Mouse (Mus musculus) cerebellum, postnatal 10 days (tissue): ENCODE data around the gene 1700029I15Rik.

Experiments used
- DNase-seq, 2 experiments: peaks; one replicate each; pipeline ENCODE4 v3.0.0; 2021; ENCODE audit warnings: mixed read lengths in 2 of 2

Gene 1700029I15Rik

DNA sequence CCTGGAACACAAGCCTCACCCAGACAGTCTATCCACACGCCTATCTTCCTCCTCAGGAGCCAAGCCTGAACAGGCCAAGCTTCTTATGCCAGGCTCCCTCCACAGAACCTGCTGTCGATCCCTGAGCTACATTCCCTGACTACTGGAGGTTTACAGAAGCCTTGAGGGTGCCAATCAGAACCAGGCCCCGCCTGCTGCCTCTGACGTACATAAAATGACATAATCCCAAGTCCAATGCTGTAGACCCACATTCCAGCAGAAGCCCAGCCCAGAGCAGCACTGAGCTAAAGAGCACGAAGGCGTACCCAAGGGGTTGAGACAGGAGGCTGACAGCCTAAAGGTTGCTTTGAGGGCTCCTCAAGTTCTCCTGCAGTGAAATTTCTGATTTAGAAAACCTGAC lies 45.5 kb downstream of the 1700029I15Rik start:
- DNase-seq: peak; percentile 84 to 86

DNA sequence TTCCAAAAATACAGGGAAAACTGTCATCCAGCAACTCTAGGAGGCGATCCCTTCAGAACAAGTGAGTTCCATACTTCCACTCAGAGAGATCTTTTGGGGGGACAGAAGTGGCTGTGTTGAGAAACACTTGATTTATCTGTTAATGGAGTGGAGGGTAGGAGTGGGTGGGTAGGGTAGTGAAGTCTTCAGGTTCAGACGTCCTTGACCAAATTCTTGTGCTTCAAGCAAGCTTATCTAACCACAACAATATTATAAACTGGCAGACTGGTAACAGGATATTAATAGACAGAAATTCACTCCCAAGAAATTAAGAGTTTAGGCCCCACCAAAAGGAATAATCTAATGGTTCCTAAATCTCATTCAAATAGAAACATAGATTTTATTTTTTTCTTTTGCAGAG lies 47.8 kb downstream of the 1700029I15Rik start:
- no peak for DNase-seq

DNA sequence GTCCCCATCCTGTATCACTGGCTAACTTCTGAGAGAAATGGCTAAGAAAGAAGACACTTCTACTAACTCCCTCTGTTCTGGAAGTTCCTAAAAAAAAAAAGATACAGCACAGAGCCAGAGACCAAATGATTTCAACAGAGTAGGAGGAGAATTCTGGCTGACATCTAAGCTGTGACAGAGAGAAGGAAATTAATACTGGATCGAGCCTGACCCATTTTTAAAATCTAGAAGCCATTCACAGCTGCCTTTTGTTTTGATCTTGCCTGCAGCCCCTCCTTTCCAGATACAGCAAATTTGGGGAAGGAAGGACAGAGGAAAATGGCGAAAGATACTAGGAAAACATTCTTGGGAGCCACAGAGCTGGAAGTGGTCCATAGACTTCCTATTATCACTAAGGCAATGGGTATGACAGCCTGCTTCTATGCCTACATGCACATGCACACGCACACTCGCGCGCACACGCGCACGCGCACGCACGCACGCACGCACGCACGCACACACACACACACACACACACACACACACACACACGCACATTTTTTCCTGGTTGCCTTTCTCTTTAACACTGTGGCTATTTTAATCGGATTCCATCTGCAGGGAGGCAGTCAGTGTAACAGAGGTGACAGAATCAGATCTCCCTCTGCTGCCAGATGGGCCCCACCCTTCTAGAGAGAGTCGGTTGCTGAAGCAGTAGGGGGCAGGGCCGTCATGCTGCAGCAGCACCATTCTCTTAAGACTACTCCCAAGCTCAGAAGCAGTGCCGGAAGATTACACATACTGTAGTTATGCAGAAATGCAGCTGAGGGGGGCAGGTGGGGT lies 48.6 kb downstream of the 1700029I15Rik start:
- peak; percentile 77 to 78 for DNase-seq

DNA sequence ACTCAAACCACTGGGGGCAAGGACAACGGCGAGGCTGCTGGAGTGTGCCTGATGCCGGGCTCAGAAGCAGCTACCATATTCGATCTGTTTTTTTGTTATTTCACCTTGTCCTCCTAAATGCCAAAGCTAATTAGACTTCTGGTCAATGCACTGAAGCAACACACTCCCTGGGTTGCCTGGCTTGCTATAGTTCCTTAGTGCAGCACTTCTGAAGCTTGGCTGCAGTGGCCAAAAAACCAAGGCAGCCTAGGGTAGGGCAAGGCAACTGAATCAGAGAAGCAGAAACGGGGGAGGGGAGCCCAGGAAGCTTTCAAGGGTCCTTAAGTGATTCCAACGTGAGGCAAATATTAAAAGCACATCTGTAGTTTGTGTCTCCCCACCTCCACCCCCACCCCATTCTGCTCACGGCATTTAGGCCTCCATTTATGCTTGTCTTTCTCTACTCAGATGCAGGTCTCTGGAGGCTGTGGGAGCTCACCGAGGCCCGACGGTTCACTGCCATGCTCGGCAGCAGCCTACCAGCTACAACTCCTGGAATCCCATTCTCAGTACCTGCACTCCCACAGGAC lies 49.4 kb downstream of the 1700029I15Rik start:
- DNase-seq: peak; percentile 55 to 57

DNA sequence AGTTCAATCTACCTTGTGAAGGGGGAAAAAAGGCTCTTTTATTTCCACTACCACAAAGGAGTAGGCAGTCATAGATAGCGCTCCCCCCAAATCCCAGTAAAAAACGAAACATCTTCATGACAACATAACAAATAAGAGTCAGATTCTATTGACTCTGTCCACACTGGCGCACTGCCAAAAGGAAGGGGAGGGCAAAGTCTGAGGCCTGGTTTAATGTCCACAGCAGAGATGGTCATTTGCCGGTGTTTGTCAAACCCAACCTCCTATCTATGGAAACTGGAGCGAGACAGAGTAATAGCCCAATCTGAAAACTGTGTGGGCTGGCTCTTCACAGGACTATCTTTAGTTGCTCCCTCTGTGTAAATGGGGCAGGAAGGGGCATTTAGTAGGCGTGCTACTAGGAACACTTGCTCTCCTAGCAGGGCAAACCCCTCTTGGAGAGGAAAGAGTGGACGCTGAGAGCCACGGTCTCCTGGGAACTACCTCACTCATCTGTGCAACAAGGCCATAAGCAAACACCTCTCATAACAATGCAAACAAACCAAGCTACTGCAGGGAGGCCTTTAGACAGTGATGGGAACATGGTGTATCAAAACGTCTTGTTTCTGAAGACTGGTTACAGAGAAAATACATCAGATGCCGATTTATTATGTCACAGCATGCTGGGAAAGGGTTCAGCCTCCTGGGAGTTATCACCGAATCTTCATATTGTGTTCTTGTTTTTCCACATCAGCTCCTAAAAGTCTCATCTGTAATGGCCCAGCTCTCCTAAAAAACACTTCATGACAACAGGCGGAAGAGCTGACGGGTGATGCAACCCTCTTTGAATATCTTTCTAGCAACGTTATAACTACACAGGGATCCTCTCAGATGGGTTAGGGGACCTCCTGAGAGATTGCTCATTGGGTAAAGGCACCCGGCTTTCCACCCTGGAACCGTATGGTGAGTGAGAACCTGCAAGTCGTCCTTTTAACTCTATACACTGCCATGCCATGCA lies 50.3 kb downstream of the 1700029I15Rik start:
- peak; percentile 81 for DNase-seq

DNA sequence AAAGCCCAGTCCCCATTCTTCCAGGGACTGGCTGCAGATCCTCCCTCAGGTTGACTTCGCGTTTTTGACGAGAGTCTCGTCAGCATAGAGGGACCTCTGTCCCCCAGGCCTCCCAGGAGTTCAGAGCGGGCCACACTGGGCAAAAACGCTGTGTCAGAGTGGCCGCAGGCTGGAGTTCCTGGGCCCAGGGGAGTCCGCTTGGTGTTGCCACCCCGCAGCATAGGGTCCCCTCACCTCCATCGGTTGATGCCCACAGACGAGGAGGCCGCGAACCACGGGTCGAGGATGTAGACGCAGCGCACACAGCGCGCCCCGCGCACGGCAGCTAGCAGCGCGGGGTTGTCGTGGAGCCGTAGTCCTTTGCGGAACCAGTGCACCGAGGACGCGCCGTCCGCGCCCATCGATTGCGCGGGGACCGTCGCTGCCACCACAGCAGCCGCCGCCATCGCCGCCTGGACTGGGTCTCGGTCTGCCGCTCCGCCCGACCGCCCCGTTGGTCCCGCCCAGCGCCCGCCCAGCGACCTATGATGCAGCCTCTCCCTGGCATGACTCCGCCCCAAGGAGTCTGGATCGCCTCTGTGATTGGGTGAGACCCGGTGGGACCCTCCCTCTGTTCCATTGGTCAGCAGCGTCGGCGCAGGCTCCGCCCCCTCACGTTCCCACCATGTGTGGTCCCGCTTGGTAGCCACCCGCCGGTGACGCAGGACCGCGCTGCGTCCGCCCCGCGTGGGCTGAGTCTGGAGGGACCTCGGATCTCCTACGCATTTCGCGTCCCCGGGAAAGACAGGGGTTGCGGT lies 51.4 kb downstream of the 1700029I15Rik start, which contains the start of gene Cry2:
Gene Cry2, minus strand, starts transcription at position 466 of the 797 bp plus-strand sequence.
- peak; percentile 99 to 100 for DNase-seq

DNA sequence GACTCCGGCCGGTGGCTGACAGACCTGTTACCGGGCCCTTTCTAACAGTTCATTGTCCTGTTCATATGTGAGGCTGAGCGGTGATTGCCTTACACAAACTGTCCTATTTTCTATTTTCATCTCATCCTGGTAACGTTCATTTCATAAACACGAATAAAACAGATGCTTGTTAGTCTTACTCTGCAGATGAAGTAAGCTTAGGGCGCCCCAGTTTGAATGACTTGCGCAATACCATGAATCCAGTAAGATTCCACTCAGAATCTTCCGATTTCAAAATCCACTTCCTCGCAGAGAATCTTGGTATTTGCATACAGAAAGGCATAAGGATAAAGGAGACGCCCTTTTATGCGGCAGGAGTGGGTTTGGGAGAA lies 52.0 kb downstream of the 1700029I15Rik start:
- DNase-seq: no peak

DNA sequence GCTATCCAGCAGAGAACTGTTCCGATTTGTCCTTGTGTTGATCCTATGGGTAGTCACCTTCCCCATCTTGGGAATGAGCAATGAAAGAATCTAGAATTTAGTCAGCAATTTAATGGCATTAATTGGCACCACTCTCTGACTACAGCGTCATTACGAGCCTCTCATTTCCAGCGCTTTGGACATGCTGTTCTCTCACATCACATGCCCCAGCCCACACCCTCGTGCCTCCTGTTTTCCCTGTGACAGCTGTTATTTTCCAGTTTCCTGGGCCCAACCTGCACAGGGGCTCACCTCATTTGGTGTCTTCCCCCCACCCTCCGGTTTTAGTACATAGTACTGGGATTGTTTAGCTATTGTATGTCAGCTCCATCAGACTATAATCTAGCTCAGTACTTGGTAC lies 52.7 kb downstream of the 1700029I15Rik start:
- no peak for DNase-seq
